Mouse (Mus musculus) megakaryocyte, embryonic 14.5 days (primary cell): ENCODE results near the gene Col4a6. TPM values are rescaled to one million over a fixed set of nuclear protein-coding genes. Genes with fewer than 3 reads are reported as not detected.
A peak's percentile ranks its signal among the peaks of the same experiment; 100 is the strongest.

Experiments
- H3K27me3 ChIP-seq: replicated peaks from 2 replicates; pipeline ENCODE3; 2012; ENCODE audit warnings: inconsistent platforms
- H3K36me3 ChIP-seq: replicated peaks from 2 replicates; pipeline ENCODE3; 2012; ENCODE audit warnings: low read length, inconsistent platforms, mixed read lengths
- H3K4me1 ChIP-seq: 2 replicates; pipeline ENCODE4 v1.6.1; 2012; ENCODE audit warnings: inconsistent platforms
- H3K4me3 ChIP-seq: replicated peaks from 2 replicates; pipeline ENCODE3; 2012; ENCODE audit warnings: moderate library complexity, mild to moderate bottlenecking, inconsistent platforms
- H3K9me3 ChIP-seq: 2 replicates; pipeline ENCODE4 v1.6.1; 2012; ENCODE audit warnings: inconsistent platforms
- FLI1 ChIP-seq: IDR thresholded peaks from 2 replicates; pipeline ENCODE4 v1.6.1; 2012; ENCODE audit warnings: low read length, inconsistent platforms, mixed read lengths
- GATA1 ChIP-seq: IDR thresholded peaks from 3 replicates; pipeline ENCODE4 v1.6.1; 2012; ENCODE audit warnings: mixed read lengths, low read length, inconsistent platforms, borderline replicate concordance
- polyA plus RNA-seq: library from polyadenylated mRNA; stranded (reverse); fragments of >175 nt; gene quantifications from 2 replicates; pipeline ENCODE4 v1.2.3, GENCODE M21; 2012; ENCODE audit warnings: low replicate concordance; ENCODE audit not compliant: insufficient read depth

Col4a6 gene
- polyA plus RNA-seq, result 0.34 TPM in 1 of 2 replicates, not detected in the other

GRCm38 (mm10) chrX:141473470-141474302 is at the start of gene Col4a6:
Gene Col4a6 (minus strand): TSS chrX:141474076.
- peak within 1 kb of the TSS; percentile 80 for H3K4me3 ChIP-seq
- no peaks in the 10 kb centered on the region for H3K4me1 ChIP-seq

GRCm38 (mm10) chrX:141503125-141503524 is 29.2 kb upstream of the Col4a6 start:
- Histone ChIP-seq H3K4me1 (no peaks in the 10 kb centered on the region), H3K27me3 (no peaks in the 10 kb centered on the region), H3K4me3 (no peak overlapping the region), H3K36me3 (no peaks in the 10 kb centered on the region), H3K9me3 (no peaks in the 10 kb centered on the region)
- no peak for TF ChIP-seq GATA1
- no peak for TF ChIP-seq FLI1

More at GRCm38 (mm10) chrX:141473470-141474302, at the start of gene Col4a6:
- peaks cover 16% of the 10 kb centered on the region for H3K27me3 ChIP-seq
- H3K9me3 ChIP-seq, result no peaks in the 10 kb centered on the region
- H3K36me3 ChIP-seq, result no peaks in the 10 kb centered on the region
- TF ChIP-seq GATA1 (no peak), FLI1 (no peak)

- Histone ChIP-seq H3K9me3 (no peaks in the 10 kb centered on the region), H3K27me3 (no peaks in the 10 kb centered on the region), H3K4me3 (no peak overlapping the region), H3K4me1 (no peaks in the 10 kb centered on the region), H3K36me3 (no peaks in the 10 kb centered on the region)
- no peak for TF ChIP-seq FLI1
- no peak for TF ChIP-seq GATA1
These were observed 20.7 kb upstream of the Col4a6 start for GRCm38 (mm10) chrX:141494545-141494944.

DNA sequence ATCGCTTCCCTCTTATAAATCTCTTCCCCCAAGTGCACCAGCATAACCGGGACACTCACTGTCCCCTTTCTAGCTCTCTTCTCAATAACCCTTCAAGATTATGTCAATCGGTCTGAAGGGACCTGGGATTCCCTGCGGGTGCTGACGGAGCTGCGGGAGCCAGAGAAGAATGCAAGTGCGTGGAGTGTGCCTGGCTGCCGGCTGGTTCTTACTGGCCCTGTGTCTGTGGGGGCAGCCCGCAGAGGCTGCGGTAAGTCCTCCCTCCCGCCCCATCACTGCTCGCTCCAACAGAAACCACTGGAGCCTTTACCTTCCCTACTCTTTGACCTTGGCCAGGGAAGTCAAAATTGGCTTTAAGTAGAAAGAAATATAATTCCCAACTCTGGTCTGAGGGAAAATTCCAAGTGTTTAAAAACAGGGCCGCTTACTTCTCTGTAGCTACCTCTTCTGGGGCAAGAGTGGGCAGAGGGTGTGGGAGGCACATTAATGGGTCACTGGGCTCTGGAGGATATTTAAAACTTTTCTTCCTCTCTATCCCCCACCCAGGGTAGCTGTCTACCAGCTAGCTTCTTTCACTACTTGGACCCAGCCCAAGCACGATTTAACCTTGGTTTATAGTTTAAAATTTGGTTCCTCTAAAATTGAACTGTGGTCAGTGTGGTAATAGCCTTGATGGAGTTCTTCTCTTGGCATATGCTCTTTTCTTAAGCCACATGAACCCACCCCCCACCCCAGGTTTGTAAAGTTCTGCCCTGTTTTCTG is 1.9 kb upstream of the Col4a6 start:
- no peaks in the 10 kb centered on the region for H3K36me3 ChIP-seq
- peaks cover 14% of the 10 kb centered on the region for H3K27me3 ChIP-seq
- H3K4me3 ChIP-seq, result peak overlapping the region; percentile 85
- TF ChIP-seq FLI1, result no peak
- TF ChIP-seq GATA1, result no peak
- no peaks in the 10 kb centered on the region for H3K4me1 ChIP-seq
- H3K9me3 ChIP-seq, result no peaks in the 10 kb centered on the region

- Histone ChIP-seq H3K4me1 (no peaks in the 10 kb centered on the region), H3K27me3 (peaks cover 16% of the 10 kb centered on the region), H3K4me3 (peak within 1 kb of the TSS; percentile 85), H3K9me3 (no peaks in the 10 kb centered on the region), H3K36me3 (no peaks in the 10 kb centered on the region)
- TF ChIP-seq FLI1 (no peak), GATA1 (no peak)
These were observed 1.2 kb upstream of the Col4a6 start, which contains the start of gene Col4a5 for GRCm38 (mm10) chrX:141475110-141475509. Gene Col4a5 (plus strand): TSS chrX:141475385.

DNA sequence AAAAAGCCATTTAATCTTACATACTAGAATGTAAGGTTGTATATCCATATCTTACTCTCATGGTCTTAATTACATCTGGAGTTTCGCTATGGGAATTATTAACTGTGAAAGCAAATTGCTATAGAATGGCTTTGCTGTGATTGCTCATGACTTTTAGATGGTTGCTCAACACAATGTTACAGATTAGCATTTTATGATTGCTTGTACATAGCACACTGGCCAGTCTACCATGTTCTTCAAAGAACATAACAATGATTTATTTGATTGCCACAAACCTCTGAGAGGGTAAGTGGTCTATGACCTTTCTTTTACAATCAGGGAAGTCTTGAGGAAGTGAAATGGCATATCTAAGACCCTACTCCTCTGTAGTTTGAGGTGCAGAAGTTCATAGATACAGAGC is 25.9 kb downstream of the Col4a6 start:
- H3K9me3 ChIP-seq, result no peaks in the 10 kb centered on the region
- H3K4me3 ChIP-seq, result no peak overlapping the region
- H3K4me1 ChIP-seq, result no peaks in the 10 kb centered on the region
- peaks cover 4% of the 10 kb centered on the region for H3K27me3 ChIP-seq
- H3K36me3 ChIP-seq, result no peaks in the 10 kb centered on the region
- TF ChIP-seq FLI1, result no peak
- TF ChIP-seq GATA1, result no peak

DNA sequence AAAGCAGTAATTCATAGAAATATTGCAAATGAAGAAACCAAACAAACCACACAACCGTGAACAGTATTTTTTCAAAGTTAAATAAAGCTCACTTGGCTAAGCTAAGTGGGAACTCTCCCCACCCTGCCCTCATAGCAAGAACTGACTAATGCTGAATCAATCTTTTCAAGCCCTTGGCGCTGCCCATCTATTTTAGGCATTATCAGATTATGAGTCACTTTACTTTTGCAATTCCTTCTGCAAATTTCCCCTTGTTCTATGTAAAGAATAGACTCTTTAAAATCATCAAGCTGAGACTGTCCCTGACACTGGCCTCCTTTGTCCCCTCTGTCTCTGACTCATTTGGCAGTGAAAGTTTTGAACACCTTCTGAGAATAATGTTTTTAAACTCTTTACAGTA is 34.5 kb downstream of the Col4a6 start:
- TF ChIP-seq GATA1 (no peak), FLI1 (no peak)
- H3K4me3 ChIP-seq, result no peak overlapping the region
- no peaks in the 10 kb centered on the region for H3K36me3 ChIP-seq
- H3K9me3 ChIP-seq, result no peaks in the 10 kb centered on the region
- no peaks in the 10 kb centered on the region for H3K27me3 ChIP-seq
- H3K4me1 ChIP-seq, result no peaks in the 10 kb centered on the region

- TF ChIP-seq GATA1 (no peak), FLI1 (no peak)
- Histone ChIP-seq H3K9me3 (no peaks in the 10 kb centered on the region), H3K27me3 (no peaks in the 10 kb centered on the region), H3K4me3 (no peak overlapping the region), H3K4me1 (no peaks in the 10 kb centered on the region), H3K36me3 (no peaks in the 10 kb centered on the region)
These were observed 37.1 kb downstream of the Col4a6 start for GRCm38 (mm10) chrX:141436780-141437179.

GRCm38 (mm10) chrX:141415318-141415717 is 58.6 kb downstream of the Col4a6 start:
- Histone ChIP-seq H3K9me3 (peaks cover 7% of the 10 kb centered on the region), H3K36me3 (no peaks in the 10 kb centered on the region), H3K4me1 (no peaks in the 10 kb centered on the region), H3K27me3 (no peaks in the 10 kb centered on the region), H3K4me3 (no peak overlapping the region)
- TF ChIP-seq GATA1 (no peak), FLI1 (no peak)

- TF ChIP-seq FLI1 (no peak), GATA1 (no peak)
- H3K36me3 ChIP-seq, result no peaks in the 10 kb centered on the region
- no peaks in the 10 kb centered on the region for H3K9me3 ChIP-seq
- no peak overlapping the region for H3K4me3 ChIP-seq
- no peaks in the 10 kb centered on the region for H3K27me3 ChIP-seq
- no peaks in the 10 kb centered on the region for H3K4me1 ChIP-seq
These were observed 77.6 kb downstream of the Col4a6 start for GRCm38 (mm10) chrX:141396243-141396642.
